Mouse (Mus musculus) CH12.LX (cell line): ENCODE results near the gene Rhbdf2.

Source experiments
- CHD2 ChIP-seq: IDR thresholded peaks from 2 replicates; pipeline ENCODE4 v1.6.1; 2011; ENCODE audit warnings: low read length, improper control_type of control experiment
- CTCF ChIP-seq, 2 experiments: IDR thresholded peaks in 1 of 2; conservative IDR thresholded peaks in 1 of 2; 2 replicates each; pipeline ENCODE4 v1.5.1; 2011 to 2012; ENCODE audit warnings: low read depth in 2 of 2, low read length in 2 of 2, improper control_type of control experiment in 1 of 2, inconsistent platforms in 1 of 2, mild to moderate bottlenecking in 1 of 2, moderate library complexity in 1 of 2
- HCFC1 ChIP-seq: IDR thresholded peaks from 2 replicates; pipeline ENCODE4 v1.6.1; 2012; ENCODE audit warnings: low read depth, mild to moderate bottlenecking, inconsistent platforms, low read length, improper control_type of control experiment
- MAFK ChIP-seq: IDR thresholded peaks from 2 replicates; pipeline ENCODE4 v1.6.1; 2011; ENCODE audit warnings: low read length, improper control_type of control experiment; ENCODE audit not compliant: insufficient replicate concordance
- MAX ChIP-seq: IDR thresholded peaks from 2 replicates; pipeline ENCODE4 v1.6.1; 2011; ENCODE audit warnings: low read length, improper control_type of control experiment
- NELFE ChIP-seq: IDR thresholded peaks from 2 replicates; pipeline ENCODE4 v1.6.1; 2011; ENCODE audit warnings: low read depth, low read length, improper control_type of control experiment
- NRF1 ChIP-seq: IDR thresholded peaks from 2 replicates; pipeline ENCODE4 v1.6.1; 2014; ENCODE audit warnings: low read depth, mild to moderate bottlenecking, inconsistent platforms, low read length, improper control_type of control experiment, moderate library complexity
- POLR2A ChIP-seq: IDR thresholded peaks from 2 replicates; pipeline ENCODE4 v1.6.1; 2011; ENCODE audit warnings: low read depth, mild to moderate bottlenecking, improper control_type of control experiment, low read length
- ZKSCAN1 ChIP-seq: IDR thresholded peaks from 2 replicates; pipeline ENCODE4 v1.6.1; 2012; ENCODE audit warnings: low read depth, inconsistent platforms, low read length, improper control_type of control experiment, borderline replicate concordance
- ZNF384 ChIP-seq: IDR thresholded peaks from 2 replicates; pipeline ENCODE4 v1.6.1; 2012; ENCODE audit warnings: low read depth, low read length, improper control_type of control experiment, inconsistent platforms

GRCm38 (mm10) chr11:116598193-116598592, 28.6 kb downstream of the Rhbdf2 start:
- TF ChIP-seq CHD2 (no peak), POLR2A (no peak), NRF1 (no peak), CTCF (conservative IDR thresholded peaks at IDR 0.05 in 1 of 2, IDR thresholded peaks at IDR 0.05 in 1 of 2; ENCODE audit: low read depth in 2 of 2, low read length in 2 of 2) (no peak), ZNF384 (no peak), ZKSCAN1 (no peak), HCFC1 (no peak), MAX (no peak), NELFE (no peak), MAFK (no peak)
